Mouse (Mus musculus) MEL (cell line): Measurements from ENCODE around the gene Eml6. TPM values are rescaled to one million over a fixed set of nuclear protein-coding genes. Genes with fewer than 3 reads are reported as not detected.
A peak's percentile ranks its signal among the peaks of the same experiment; 100 is the strongest.

Source experiments
- DNase-seq: peaks from one replicate; pipeline ENCODE4 v3.0.0; 2011; ENCODE audit warnings: low read depth, low spot score
- H3K27ac ChIP-seq: 2 replicates; pipeline ENCODE4 v1.5.1; 2012; ENCODE audit warnings: low read depth, mild to moderate bottlenecking, control low read depth, low read length, moderate library complexity; ENCODE audit not compliant: control insufficient read depth
- H3K27me3 ChIP-seq, 2 experiments: fragments of 150-350 bp in 1 of 2; sonication (generic) in 1 of 2; 2 replicates each; pipeline ENCODE4 v1.6.1; 2012; ENCODE audit warnings: low read length in 2 of 2, mild to moderate bottlenecking in 2 of 2, improper control_type of control experiment in 1 of 2, moderate library complexity in 1 of 2; ENCODE audit not compliant: insufficient read depth in 2 of 2, control insufficient read depth in 1 of 2
- H3K36me3 ChIP-seq, 2 experiments: 2 replicates each; pipeline ENCODE4 v1.6.1; 2012 to 2014; ENCODE audit warnings: low read length in 2 of 2, improper control_type of control experiment in 1 of 2, inconsistent platforms in 1 of 2, mild to moderate bottlenecking in 1 of 2; ENCODE audit not compliant: insufficient read depth in 2 of 2, control insufficient read depth in 1 of 2
- H3K4me1 ChIP-seq, 2 experiments: fragments of 150-350 bp in 1 of 2; sonication (generic) in 1 of 2; 2 replicates each; pipeline ENCODE4 v1.6.1; 2012; ENCODE audit warnings: low read length in 2 of 2, improper control_type of control experiment in 1 of 2, mild to moderate bottlenecking in 1 of 2; ENCODE audit not compliant: insufficient read depth in 2 of 2, control insufficient read depth in 1 of 2
- H3K4me3 ChIP-seq, 2 experiments: fragments of 150-350 bp in 1 of 2; sonication (generic) in 1 of 2; 2 replicates each; pipeline ENCODE4 v1.5.1; 2012; ENCODE audit warnings: low read depth in 2 of 2, low read length in 2 of 2, mild to moderate bottlenecking in 2 of 2, moderate library complexity in 2 of 2, control low read depth in 1 of 2, improper control_type of control experiment in 1 of 2; ENCODE audit not compliant: control insufficient read depth in 1 of 2, insufficient read depth in 1 of 2
- H3K79me2 ChIP-seq: 2 replicates; pipeline ENCODE4 v1.6.1; 2012; ENCODE audit warnings: mild to moderate bottlenecking, low read length, moderate library complexity; ENCODE audit not compliant: control insufficient read depth, poor library complexity, insufficient read depth
- H3K9ac ChIP-seq: 2 replicates; pipeline ENCODE4 v1.6.1; 2012; ENCODE audit warnings: low read depth, mild to moderate bottlenecking, control low read depth, low read length, moderate library complexity; ENCODE audit not compliant: control insufficient read depth, poor library complexity, severe bottlenecking
- H3K9me3 ChIP-seq: fragments of 150-350 bp; sonication (generic); replicated peaks from 2 replicates; pipeline ENCODE4 v1.6.1; 2012; ENCODE audit warnings: mild to moderate bottlenecking, low read length, improper control_type of control experiment, moderate library complexity; ENCODE audit not compliant: insufficient read depth
- BHLHE40 ChIP-seq: IDR thresholded peaks from 2 replicates; pipeline ENCODE4 v1.6.1; 2012; ENCODE audit warnings: low read depth, mild to moderate bottlenecking, inconsistent platforms, low read length, improper control_type of control experiment, borderline replicate concordance
- CHD1 ChIP-seq: IDR thresholded peaks from 2 replicates; pipeline ENCODE4 v1.6.1; 2012; ENCODE audit warnings: low read depth, mild to moderate bottlenecking, inconsistent platforms, low read length, improper control_type of control experiment
- CHD2 ChIP-seq: IDR thresholded peaks from 2 replicates; pipeline ENCODE4 v1.6.1; 2011; ENCODE audit warnings: low read length, improper control_type of control experiment
- EP300 ChIP-seq, 2 experiments: IDR thresholded peaks; 2 replicates each; pipeline ENCODE4 v1.6.1; 2011; ENCODE audit warnings: improper control_type of control experiment in 2 of 2, low read length in 2 of 2, low read depth in 1 of 2, mild to moderate bottlenecking in 1 of 2
- ETS1 ChIP-seq: IDR thresholded peaks from 2 replicates; pipeline ENCODE4 v1.6.1; 2012; ENCODE audit warnings: low read depth, mild to moderate bottlenecking, inconsistent platforms, low read length, improper control_type of control experiment, moderate library complexity
- GABPA ChIP-seq: IDR thresholded peaks from 2 replicates; pipeline ENCODE4 v1.6.1; 2012; ENCODE audit warnings: low read depth, mild to moderate bottlenecking, inconsistent platforms, low read length, improper control_type of control experiment, moderate library complexity
- GATA1 ChIP-seq: IDR thresholded peaks from 2 replicates; pipeline ENCODE4 v1.6.1; 2011; ENCODE audit warnings: low read depth, low read length, improper control_type of control experiment
- HCFC1 ChIP-seq: IDR thresholded peaks from 2 replicates; pipeline ENCODE4 v1.6.1; 2012; ENCODE audit warnings: low read depth, mild to moderate bottlenecking, inconsistent platforms, low read length, improper control_type of control experiment, moderate library complexity
- JUND ChIP-seq: IDR thresholded peaks from 2 replicates; pipeline ENCODE4 v1.6.1; 2011; ENCODE audit warnings: low read depth, mild to moderate bottlenecking, improper control_type of control experiment, low read length
- MEF2A ChIP-seq: IDR thresholded peaks from 2 replicates; pipeline ENCODE4 v1.6.1; 2014; ENCODE audit warnings: low read depth, mild to moderate bottlenecking, inconsistent platforms, low read length, improper control_type of control experiment; ENCODE audit not compliant: poor library complexity, insufficient replicate concordance, severe bottlenecking; ENCODE audit errors: extremely low read depth
- MXI1 ChIP-seq: IDR thresholded peaks from 2 replicates; pipeline ENCODE4 v1.6.1; 2011; ENCODE audit warnings: mild to moderate bottlenecking, low read depth, low read length, improper control_type of control experiment
- MYB ChIP-seq: IDR thresholded peaks from 2 replicates; pipeline ENCODE4 v1.6.1; 2011; ENCODE audit warnings: mild to moderate bottlenecking, low read depth, low read length, improper control_type of control experiment
- NELFE ChIP-seq: IDR thresholded peaks from 2 replicates; pipeline ENCODE4 v1.6.1; 2011; ENCODE audit warnings: low read depth, low read length, improper control_type of control experiment
- NRF1 ChIP-seq: IDR thresholded peaks from 2 replicates; pipeline ENCODE4 v1.6.1; 2014; ENCODE audit warnings: low read depth, mild to moderate bottlenecking, inconsistent platforms, low read length, improper control_type of control experiment, moderate library complexity; ENCODE audit not compliant: poor library complexity, insufficient read depth, severe bottlenecking
- POLR2AphosphoS2 ChIP-seq: IDR thresholded peaks from 2 replicates; pipeline ENCODE4 v1.6.1; 2011; ENCODE audit warnings: low read length, improper control_type of control experiment
- RCOR1 ChIP-seq: IDR thresholded peaks from 2 replicates; pipeline ENCODE4 v1.6.1; 2012; ENCODE audit warnings: low read depth, mild to moderate bottlenecking, inconsistent platforms, low read length, improper control_type of control experiment
- SMC3 ChIP-seq: IDR thresholded peaks from 2 replicates; pipeline ENCODE4 v1.6.1; 2011; ENCODE audit warnings: low read depth, low read length, improper control_type of control experiment
- TAL1 ChIP-seq: IDR thresholded peaks from 2 replicates; pipeline ENCODE4 v1.6.1; 2012; ENCODE audit warnings: mild to moderate bottlenecking, inconsistent platforms, low read length, moderate library complexity, mixed read lengths
- TBP ChIP-seq: IDR thresholded peaks from 2 replicates; pipeline ENCODE4 v1.8.0; 2011; ENCODE audit warnings: low read depth, low read length, improper control_type of control experiment
- ZC3H11A ChIP-seq: IDR thresholded peaks from 2 replicates; pipeline ENCODE4 v1.6.1; 2012; ENCODE audit warnings: low read depth, mild to moderate bottlenecking, inconsistent platforms, low read length, improper control_type of control experiment
- ZKSCAN1 ChIP-seq: IDR thresholded peaks from 2 replicates; pipeline ENCODE4 v1.6.1; 2012; ENCODE audit warnings: low read depth, mild to moderate bottlenecking, inconsistent platforms, low read length, improper control_type of control experiment, moderate library complexity
- ZMIZ1 ChIP-seq: IDR thresholded peaks from 2 replicates; pipeline ENCODE4 v1.6.1; 2012; ENCODE audit warnings: low read depth, mild to moderate bottlenecking, inconsistent platforms, low read length, improper control_type of control experiment, moderate library complexity
- polyA plus RNA-seq, 2 experiments: library from polyadenylated mRNA; stranded (reverse) in 1 of 2; unstranded in 1 of 2; fragments of >175 nt in 1 of 2; fragments of >200 nt in 1 of 2; gene quantifications; 2 replicates each; pipeline versions ENCODE4 v1.2.1 to v1.2.4; 2012; ENCODE audit warnings: low replicate concordance in 2 of 2, low read depth in 1 of 2; ENCODE audit not compliant: insufficient read length in 2 of 2, insufficient read depth in 1 of 2, missing spikeins in 1 of 2
- total RNA-seq: library from RNA; depleted of rRNA; stranded (reverse); fragments of 300-350 nt; gene quantifications from 2 replicates; pipeline ENCODE4 v1.2.3, GENCODE M21; 2012

The Eml6 gene
- total and polyA plus RNA-seq, 3 experiments: 2.7 to 2.8 TPM; not detected in 1

DNA sequence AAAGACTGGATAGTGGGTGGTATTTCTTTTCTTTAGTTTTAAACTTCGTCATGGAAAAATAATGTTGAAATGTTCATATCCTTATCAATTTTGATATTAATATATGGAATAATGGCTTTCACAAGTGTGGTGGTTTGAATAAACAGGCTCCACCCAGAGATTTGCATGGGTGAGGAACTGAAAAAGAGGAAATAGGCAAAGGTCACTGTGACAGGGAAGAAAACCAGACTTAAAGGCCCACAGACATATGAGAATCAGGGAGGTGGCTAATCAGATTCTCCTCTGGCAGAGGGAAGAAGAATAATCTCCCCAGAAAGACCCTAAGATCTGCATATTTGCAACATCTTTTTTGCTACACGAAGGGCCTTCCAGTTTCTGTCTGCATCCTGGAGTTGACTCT lies 39.6 kb downstream of the Eml6 start:
- Histone ChIP-seq H3K9me3 (no peaks in the 10 kb centered on the region), H3K79me2 (no peaks in the 10 kb centered on the region), H3K4me1 (peaks cover 0 to 4% of the 10 kb centered on the region in 2 experiments; a peak in 2 of 4 replicates), H3K27ac (no peak overlapping the region), H3K36me3 (peaks cover 0 to 3% of the 10 kb centered on the region in 2 experiments; a peak in 2 of 4 replicates), H3K27me3 (no peaks in the 10 kb centered on the region), H3K4me3 (no peak overlapping the region), H3K9ac (no peak overlapping the region)
- peak; percentile 34; the same call in 1 of the 2 replicates for TF ChIP-seq RCOR1
- no peak for TF ChIP-seq JUND
- TF ChIP-seq ZC3H11A: no peak
- no peak for TF ChIP-seq MYB
- no peak for TF ChIP-seq POLR2AphosphoS2
- no peak for TF ChIP-seq NELFE
- peak; percentile 20; the same call in 1 of the 2 replicates for TF ChIP-seq GATA1
- TF ChIP-seq MEF2A: no peak
- TF ChIP-seq EP300 (IDR thresholded peaks at IDR 0.05; ENCODE audit: low read depth in 1 of 2, low read length in 2 of 2): peak in 1 of 2 experiments; percentile 56; a peak in 1 of 4 replicates
- peak; percentile 69 for DNase-seq

DNA sequence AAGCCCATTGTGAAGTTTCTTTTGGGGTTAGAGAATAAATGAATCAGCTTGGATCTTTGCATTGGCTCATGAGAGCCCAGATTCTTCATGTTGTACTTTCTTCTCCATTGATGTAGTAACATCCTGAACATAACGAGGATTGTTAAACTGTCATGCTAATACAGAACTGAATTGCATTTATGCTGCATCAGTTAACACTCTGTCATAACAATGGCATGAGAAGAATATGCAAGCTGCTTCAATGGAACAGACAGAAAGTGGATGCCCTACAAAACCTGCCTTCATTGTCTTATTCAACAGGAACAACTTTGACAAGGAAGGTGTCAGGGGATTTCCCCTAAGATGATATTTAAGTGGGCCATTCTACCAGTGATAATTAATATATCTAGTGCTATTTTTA lies 57.0 kb downstream of the Eml6 start:
- H3K36me3 ChIP-seq: no peaks in the 10 kb centered on the region
- no peaks in the 10 kb centered on the region for H3K4me1 ChIP-seq
- H3K79me2 ChIP-seq: no peaks in the 10 kb centered on the region
- H3K27me3 ChIP-seq: no peaks in the 10 kb centered on the region
- H3K9ac ChIP-seq: no peak overlapping the region
- no peaks in the 10 kb centered on the region for H3K9me3 ChIP-seq
- H3K27ac ChIP-seq: no peak overlapping the region
- H3K4me3 ChIP-seq: no peak overlapping the region
- DNase-seq: no peak
- no peak for TF ChIP-seq HCFC1
- no peak for TF ChIP-seq GABPA
- TF ChIP-seq ZKSCAN1: no peak
- no peak for TF ChIP-seq BHLHE40
- no peak for TF ChIP-seq TAL1
- no peak for TF ChIP-seq EP300 (IDR thresholded peaks at IDR 0.05; ENCODE audit: low read depth in 1 of 2, low read length in 2 of 2)
- no peak for TF ChIP-seq SMC3
- no peak for TF ChIP-seq MXI1
- no peak for TF ChIP-seq JUND
- TF ChIP-seq TBP: no peak
- TF ChIP-seq RCOR1: no peak
- TF ChIP-seq ETS1: no peak
- no peak for TF ChIP-seq CHD2
- no peak for TF ChIP-seq NRF1
- TF ChIP-seq ZMIZ1: no peak
- TF ChIP-seq CHD1: no peak
